Mouse (Mus musculus): ENCODE data around the gene Spata7. TPM values are rescaled to one million over a fixed set of nuclear protein-coding genes. Genes with fewer than 3 reads are reported as not detected.

The Spata7 gene
- total and polyA plus RNA-seq, 3 experiments: 2.2 to 6.5 (median 5.2) TPM

- Histone ChIP-seq H3K27ac (no peak overlapping the region), H3K9ac (ENCODE audit: low read depth, low read length) (no peak overlapping the region), H3K27me3 (ENCODE audit: control insufficient read depth, insufficient read depth, low read length) (no peaks in the 10 kb centered on the region), H3K36me3 (ENCODE audit: control insufficient read depth, insufficient read depth, low read length) (no peaks in the 10 kb centered on the region), H3K4me3 (no peak overlapping the region), H3K79me2 (replicated peaks; ENCODE audit: control insufficient read depth, insufficient read depth, low read length) (no peaks in the 10 kb centered on the region), H3K4me1 (ENCODE audit: control insufficient read depth, insufficient read depth, low read length) (no peaks in the 10 kb centered on the region)
- peak in 1 of 2 experiments; percentile 6 for DNase-seq
- intact Hi-C loops (cut with DNase I): no loop called here
- WGBS: 93% methylated on average over 8 of the region's 8 CpGs
- TF ChIP-seq CTCF (IDR thresholded peaks at IDR 0.05): no peak
- no peak for TF ChIP-seq POLR2A (IDR thresholded peaks at IDR 0.05; ENCODE audit: insufficient read depth, low read depth, low read length)
- no peak for TF ChIP-seq EP300 (IDR thresholded peaks at IDR 0.05; ENCODE audit: insufficient read depth, low read depth, low read length)
Observed at GRCm38 (mm10) chr12:98690230-98690629, 62.3 kb downstream of the Spata7 start.

- no peaks in the 10 kb centered on the region for H3K4me1 ChIP-seq (ENCODE audit: control insufficient read depth, insufficient read depth, low read length)
- DNase-seq: no peak
- H3K9ac ChIP-seq (ENCODE audit: low read depth, low read length): no peak overlapping the region
- intact Hi-C loops (cut with DNase I): no loop called here
- WGBS: 56% methylated on average over 5 of the region's 5 CpGs
- H3K27ac ChIP-seq: no peak overlapping the region
- H3K27me3 ChIP-seq (ENCODE audit: control insufficient read depth, insufficient read depth, low read length): no peaks in the 10 kb centered on the region
- TF ChIP-seq EP300 (IDR thresholded peaks at IDR 0.05; ENCODE audit: insufficient read depth, low read depth, low read length) (no peak), CTCF (IDR thresholded peaks at IDR 0.05) (no peak), POLR2A (IDR thresholded peaks at IDR 0.05; ENCODE audit: insufficient read depth, low read depth, low read length) (no peak)
- no peaks in the 10 kb centered on the region for H3K36me3 ChIP-seq (ENCODE audit: control insufficient read depth, insufficient read depth, low read length)
- H3K4me3 ChIP-seq: no peak overlapping the region
- no peaks in the 10 kb centered on the region for H3K79me2 ChIP-seq (replicated peaks; ENCODE audit: control insufficient read depth, insufficient read depth, low read length)
Observed at GRCm38 (mm10) chr12:98697202-98697601, 69.2 kb downstream of the Spata7 start.

GRCm38 (mm10) chr12:98701564-98701963 is 73.6 kb downstream of the Spata7 start:
- Histone ChIP-seq H3K79me2 (replicated peaks; ENCODE audit: control insufficient read depth, insufficient read depth, low read length) (no peaks in the 10 kb centered on the region), H3K36me3 (ENCODE audit: control insufficient read depth, insufficient read depth, low read length) (peaks cover 2% of the 10 kb centered on the region; the same call in 1 of the 2 replicates), H3K9ac (ENCODE audit: low read depth, low read length) (no peak overlapping the region), H3K4me3 (no peak overlapping the region), H3K27me3 (ENCODE audit: control insufficient read depth, insufficient read depth, low read length) (no peaks in the 10 kb centered on the region), H3K4me1 (ENCODE audit: control insufficient read depth, insufficient read depth, low read length) (no peaks in the 10 kb centered on the region), H3K27ac (no peak overlapping the region)
- no peak for DNase-seq
- TF ChIP-seq CTCF (IDR thresholded peaks at IDR 0.05) (no peak), EP300 (IDR thresholded peaks at IDR 0.05; ENCODE audit: insufficient read depth, low read depth, low read length) (no peak), POLR2A (IDR thresholded peaks at IDR 0.05; ENCODE audit: insufficient read depth, low read depth, low read length) (no peak)
- 94% methylated on average over 9 of the region's 9 CpGs for WGBS
- intact Hi-C loops (cut with DNase I): no loop called here

GRCm38 (mm10) chr12:98703554-98703953 is 75.6 kb downstream of the Spata7 start:
- peaks cover 2% of the 10 kb centered on the region; the same call in 1 of the 2 replicates for H3K36me3 ChIP-seq (ENCODE audit: control insufficient read depth, insufficient read depth, low read length)
- intact Hi-C loops (cut with DNase I): no loop called here
- no peak overlapping the region for H3K4me3 ChIP-seq
- WGBS: 73% methylated on average over 2 of the region's 2 CpGs
- TF ChIP-seq EP300 (IDR thresholded peaks at IDR 0.05; ENCODE audit: insufficient read depth, low read depth, low read length) (no peak), CTCF (IDR thresholded peaks at IDR 0.05) (no peak), POLR2A (IDR thresholded peaks at IDR 0.05; ENCODE audit: insufficient read depth, low read depth, low read length) (no peak)
- no peaks in the 10 kb centered on the region for H3K79me2 ChIP-seq (replicated peaks; ENCODE audit: control insufficient read depth, insufficient read depth, low read length)
- H3K4me1 ChIP-seq (ENCODE audit: control insufficient read depth, insufficient read depth, low read length): no peaks in the 10 kb centered on the region
- H3K9ac ChIP-seq (ENCODE audit: low read depth, low read length): no peak overlapping the region
- no peaks in the 10 kb centered on the region for H3K27me3 ChIP-seq (ENCODE audit: control insufficient read depth, insufficient read depth, low read length)
- DNase-seq: no peak
- no peak overlapping the region for H3K27ac ChIP-seq

GRCm38 (mm10) chr12:98703961-98704360 is 76.0 kb downstream of the Spata7 start:
- no peak overlapping the region for H3K4me3 ChIP-seq
- WGBS: 88% methylated on average over 10 of the region's 10 CpGs
- H3K27me3 ChIP-seq (ENCODE audit: control insufficient read depth, insufficient read depth, low read length): no peaks in the 10 kb centered on the region
- intact Hi-C loops (cut with DNase I): no loop called here
- no peaks in the 10 kb centered on the region for H3K79me2 ChIP-seq (replicated peaks; ENCODE audit: control insufficient read depth, insufficient read depth, low read length)
- no peak for TF ChIP-seq POLR2A (IDR thresholded peaks at IDR 0.05; ENCODE audit: insufficient read depth, low read depth, low read length)
- no peak for TF ChIP-seq EP300 (IDR thresholded peaks at IDR 0.05; ENCODE audit: insufficient read depth, low read depth, low read length)
- TF ChIP-seq CTCF (IDR thresholded peaks at IDR 0.05): no peak
- no peak overlapping the region for H3K27ac ChIP-seq
- H3K36me3 ChIP-seq (ENCODE audit: control insufficient read depth, insufficient read depth, low read length): peaks cover 2% of the 10 kb centered on the region; the same call in 1 of the 2 replicates
- no peaks in the 10 kb centered on the region for H3K4me1 ChIP-seq (ENCODE audit: control insufficient read depth, insufficient read depth, low read length)
- no peak overlapping the region for H3K9ac ChIP-seq (ENCODE audit: low read depth, low read length)
- DNase-seq: no peak

GRCm38 (mm10) chr12:98712819-98713218 is 84.9 kb downstream of the Spata7 start:
- TF ChIP-seq EP300 (IDR thresholded peaks at IDR 0.05; ENCODE audit: insufficient read depth, low read depth, low read length) (no peak), POLR2A (IDR thresholded peaks at IDR 0.05; ENCODE audit: insufficient read depth, low read depth, low read length) (no peak), CTCF (IDR thresholded peaks at IDR 0.05) (no peak)
- Histone ChIP-seq H3K4me3 (no peak overlapping the region), H3K36me3 (ENCODE audit: control insufficient read depth, insufficient read depth, low read length) (peaks cover 13% of the 10 kb centered on the region), H3K27me3 (ENCODE audit: control insufficient read depth, insufficient read depth, low read length) (no peaks in the 10 kb centered on the region), H3K4me1 (ENCODE audit: control insufficient read depth, insufficient read depth, low read length) (peaks cover 14% of the 10 kb centered on the region), H3K27ac (no peak overlapping the region), H3K9ac (ENCODE audit: low read depth, low read length) (no peak overlapping the region), H3K79me2 (replicated peaks; ENCODE audit: control insufficient read depth, insufficient read depth, low read length) (no peaks in the 10 kb centered on the region)
- WGBS: 85% methylated on average over 6 of the region's 6 CpGs
- DNase-seq: no peak
- intact Hi-C loops (cut with DNase I): no loop called here
